Mouse (Mus musculus): ENCODE data around the gene Reln. TPM values are rescaled to one million over a fixed set of nuclear protein-coding genes. Genes with fewer than 3 reads are reported as not detected.

The Reln gene
- 4.8 TPM for polyA plus RNA-seq (2014; fragmentation: Illumina TruSeq; extraction: RNeasy Lipid Tissue Mini Kit (QIAGEN cat#74804); ENCODE audit: low read depth, low replicate concordance)

GRCm38 (mm10) chr5:22344556-22344975 is at the start of gene Reln:
Reln (minus strand) TSS chr5:22344702.

GRCm38 (mm10) chr5:21865346-21866107 is 479.0 kb downstream of the Reln start, which contains the start of gene Slc26a5:
Slc26a5 (minus strand) TSS chr5:21865604.

Other genes starting within 250 kb of the Reln start
- gene Orc5, start 205.7 kb upstream of the Reln start, polyA plus RNA-seq (2014; fragmentation: Illumina TruSeq; extraction: RNeasy Lipid Tissue Mini Kit (QIAGEN cat#74804); ENCODE audit: low read depth, low replicate concordance), result 14.1 TPM

All from heart, adult 10 weeks (tissue).